Comparison of ENCODE assay signal across 14 mouse cellular contexts in genomic region chr13:111157921-111158638, GRCm38 (mm10).
A peak's percentile ranks its signal among the peaks of the same experiment; 100 is the strongest.
DNase-seq lines count a peak whose midpoint lies in the region; ATAC-seq and TF ChIP-seq lines count a peak whose summit lies in the region.
"Had no signal": no experiment of that assay in that cellular context is flagged by ENCODE, and none has a peak within 500 bp of the region (broad histone marks: within the 10 kb centered on the region; RNA-seq: fewer than 3 reads in every experiment).

No protein-coding gene starts in this region.

- H3K4me3 ChIP-seq in heart, adult 2 months, result no peak overlapping the region
- H3K4me3 ChIP-seq in hindbrain, postnatal 0 days (ENCODE audit: low read length), result no peak overlapping the region
- H3K4me3 ChIP-seq: liver, embryonic 13.5 days; megakaryocyte, embryonic 14.5 days had no signal

- intact Hi-C loops in heart, adult 2 months (cut with DNase I), result no loop called here

- no peak for ATAC-seq in hindbrain, postnatal 0 days
- ATAC-seq: forebrain, postnatal 0 days had no signal

- TF ChIP-seq POLR2A in heart, adult 2 months (IDR thresholded peaks at IDR 0.05; ENCODE audit: insufficient read depth, low read depth, low read length), result no peak

- no peaks in the 10 kb centered on the region for H3K27me3 ChIP-seq in heart, adult 2 months (ENCODE audit: control insufficient read depth, insufficient read depth, low read length)
- no peaks in the 10 kb centered on the region for H3K27me3 ChIP-seq in hindbrain, postnatal 0 days (ENCODE audit: insufficient read depth, low read length)
- H3K27me3 ChIP-seq: liver, embryonic 13.5 days; megakaryocyte, embryonic 14.5 days had no signal

- H3K9ac ChIP-seq in heart, adult 2 months (ENCODE audit: low read depth, low read length), result no peak overlapping the region
- H3K9ac ChIP-seq in hindbrain, postnatal 0 days (replicated peaks; ENCODE audit: low read length), result no peak overlapping the region
- H3K9ac ChIP-seq: forebrain, postnatal 0 days; liver, embryonic 13.5 days had no signal

- DNase-seq in kidney, adult 9 months, result peak; percentile 0
- DNase-seq in kidney, adult 11 months, result no peak
- peak; percentile 5 for DNase-seq in embryo, embryonic 10.5 days (ENCODE audit: low spot score)
- peak; percentile 47 for DNase-seq in kidney, postnatal 10 days
- DNase-seq in mesoderm, embryonic 11.5 days (ENCODE audit: low read depth, low spot score), result peak; percentile 18
- no peak for DNase-seq in heart, adult 2 months
- DNase-seq in hindbrain, postnatal 0 days (ENCODE audit: low spot score), result no peak
- DNase-seq: B cell, adult 2 months; cerebellum, adult 8-10 months; forebrain, postnatal 0 days; gastrocnemius, postnatal 10 days; liver, embryonic 13.5 days; thymus, postnatal 14 days had no signal

- 68% methylated on average over 14 of the region's 14 CpGs for WGBS in heart, adult 2 months
- 77% methylated on average over 14 of the region's 14 CpGs for WGBS in hindbrain, postnatal 0 days

- H3K9me3 ChIP-seq in hindbrain, postnatal 0 days (ENCODE audit: low read length), result no peaks in the 10 kb centered on the region
- H3K9me3 ChIP-seq: liver, embryonic 13.5 days; megakaryocyte, embryonic 14.5 days had no signal

- H3K36me3 ChIP-seq in heart, adult 2 months (ENCODE audit: control insufficient read depth, insufficient read depth, low read length), result no peaks in the 10 kb centered on the region
- H3K36me3 ChIP-seq in hindbrain, postnatal 0 days (ENCODE audit: insufficient read depth, low read length), result no peaks in the 10 kb centered on the region
- H3K36me3 ChIP-seq: liver, embryonic 13.5 days had no signal

- no peak overlapping the region for H3K4me2 ChIP-seq in hindbrain, postnatal 0 days (ENCODE audit: low read depth, low read length)
- H3K4me2 ChIP-seq: liver, embryonic 13.5 days had no signal

- H3K79me2 ChIP-seq in heart, adult 2 months (replicated peaks; ENCODE audit: control insufficient read depth, insufficient read depth, low read length), result no peaks in the 10 kb centered on the region

- H3K27ac ChIP-seq in heart, adult 2 months, result no peak overlapping the region
- no peak overlapping the region for H3K27ac ChIP-seq in hindbrain, postnatal 0 days
- H3K27ac ChIP-seq: liver, embryonic 13.5 days had no signal

- H3K4me1 ChIP-seq in heart, adult 2 months (ENCODE audit: control insufficient read depth, insufficient read depth, low read length), result no peaks in the 10 kb centered on the region
- no peaks in the 10 kb centered on the region for H3K4me1 ChIP-seq in hindbrain, postnatal 0 days (ENCODE audit: insufficient read depth, low read length)
- H3K4me1 ChIP-seq: liver, embryonic 13.5 days; megakaryocyte, embryonic 14.5 days had no signal

- TF ChIP-seq CTCF in heart, adult 2 months (IDR thresholded peaks at IDR 0.05), result no peak
- no peak for TF ChIP-seq CTCF in hindbrain, postnatal 0 days (IDR thresholded peaks at IDR 0.05; ENCODE audit: low read depth)

- TF ChIP-seq EP300 in heart, adult 2 months (IDR thresholded peaks at IDR 0.05; ENCODE audit: insufficient read depth, low read depth, low read length), result no peak

Comparison
In these comparisons a context has a peak if more than half of its experiments do, and no peak if none do; other contexts are left out.
1. DNase-seq: peak in kidney, adult 9 months (single experiment), embryo, embryonic 10.5 days (single experiment), kidney, postnatal 10 days (single experiment) and mesoderm, embryonic 11.5 days (single experiment); none in kidney, adult 11 months (single experiment), heart, adult 2 months (0 of 2) and hindbrain, postnatal 0 days (single experiment).